Mouse (Mus musculus) hindlimb bud, embryonic 11.5 days (tissue): Measurements from ENCODE around the gene Disc1.

Source experiments
- DNase-seq: peaks from one replicate; pipeline ENCODE4 v3.0.0-alpha.2; 2012; ENCODE audit warnings: low read depth, low spot score; ENCODE audit errors: extremely low spot score

The Disc1 gene

DNA sequence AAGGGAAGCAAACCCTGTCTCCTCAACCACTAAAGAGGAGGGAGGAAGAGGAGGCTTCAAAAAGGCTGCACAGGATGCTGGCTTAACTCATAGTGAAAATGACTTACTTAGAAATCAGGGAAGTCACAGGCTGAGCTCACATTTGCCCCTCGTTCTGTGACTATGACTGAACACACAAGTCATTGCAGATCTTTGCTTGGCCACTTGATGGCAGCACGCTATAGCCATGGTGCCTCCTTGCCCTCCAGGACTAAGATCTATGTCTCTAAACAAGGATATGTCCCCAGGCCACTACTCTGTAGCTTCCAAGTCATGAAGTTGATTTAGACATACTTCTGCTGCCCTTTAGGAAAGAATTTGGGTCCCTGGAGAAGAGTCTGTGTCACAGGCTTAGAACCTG, 62.6 kb downstream of the Disc1 start:
- no peak for DNase-seq

GRCm38 (mm10) chr8:125126482-125126881, 72.5 kb downstream of the Disc1 start:
- DNase-seq: no peak

DNA sequence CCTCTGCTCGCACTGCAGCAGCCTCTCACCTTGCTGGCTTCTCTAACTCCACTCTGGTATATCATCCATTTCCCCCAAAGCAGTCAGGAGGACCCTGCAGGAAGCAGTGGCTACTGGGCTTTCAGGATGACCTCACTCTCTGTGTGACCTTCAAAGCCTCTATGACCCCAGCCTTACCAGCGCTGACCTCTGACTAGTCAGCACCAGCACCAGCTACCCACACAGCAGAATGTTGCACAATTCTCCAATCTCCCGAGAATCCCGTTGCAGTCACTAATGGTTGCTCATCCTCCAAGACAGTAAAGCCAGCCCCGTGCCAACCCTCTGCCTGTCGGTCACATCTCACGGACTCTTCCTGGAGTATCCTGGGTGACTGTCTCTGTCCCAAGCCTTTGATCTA, 73.6 kb downstream of the Disc1 start:
- DNase-seq: no peak

DNA sequence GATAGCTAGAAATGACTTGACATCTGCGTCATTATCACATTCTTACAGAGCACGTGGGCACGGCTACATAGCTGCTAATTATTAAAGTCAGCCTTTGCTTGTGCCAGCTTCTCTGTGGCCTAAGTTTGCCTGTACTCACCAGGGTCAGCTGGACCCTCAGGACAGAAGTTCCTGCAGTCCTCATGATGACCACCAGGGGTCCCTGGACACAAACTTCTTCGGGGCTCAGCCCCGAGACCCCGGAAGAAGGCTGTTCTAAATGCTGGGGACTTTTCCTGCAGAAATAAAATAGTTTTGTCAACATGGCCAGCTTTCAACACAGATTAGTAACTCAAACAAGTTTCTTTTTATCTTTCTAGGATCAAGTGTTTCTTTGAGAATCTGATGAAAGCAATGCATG, 74.3 kb downstream of the Disc1 start:
- DNase-seq: peak; percentile 47

DNA sequence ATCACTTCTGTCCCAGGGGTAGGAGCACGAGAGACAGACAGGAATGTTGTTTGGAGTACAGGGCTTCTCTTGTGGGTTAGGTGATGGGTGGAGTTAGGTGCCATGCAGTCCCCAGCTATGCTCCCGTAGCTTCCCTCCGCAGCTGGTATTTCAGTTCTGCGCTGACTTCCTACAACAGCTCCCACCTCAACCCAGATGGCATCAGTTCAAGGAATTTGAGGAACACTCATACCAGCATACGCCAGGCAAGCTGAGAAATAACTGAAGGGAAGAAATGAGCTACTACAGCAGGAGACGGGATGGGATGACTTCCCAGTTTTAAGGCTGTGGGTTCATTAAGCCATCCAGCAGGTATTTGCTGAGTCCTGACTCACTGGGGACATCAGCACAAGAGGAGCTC, 76.8 kb downstream of the Disc1 start:
- DNase-seq: no peak

DNA sequence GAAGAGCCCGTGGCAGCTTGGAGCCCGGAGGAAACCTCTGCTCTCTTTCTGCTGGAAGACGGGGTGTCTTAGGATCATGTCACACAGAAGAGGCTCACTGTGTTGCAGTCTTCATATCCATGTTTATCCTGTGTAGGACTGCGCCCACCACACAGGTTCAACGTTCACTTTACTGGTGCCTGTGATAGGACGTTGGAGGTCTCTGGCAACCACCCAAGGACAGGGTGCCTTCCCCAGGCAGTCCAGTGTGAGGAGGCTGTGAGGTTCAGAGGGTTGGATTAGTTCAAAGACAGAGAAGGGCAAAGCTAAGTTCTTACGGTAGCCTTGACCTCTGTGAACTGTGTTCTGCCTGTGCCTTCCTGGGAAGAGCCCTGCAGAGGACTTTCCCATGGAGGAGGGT, 77.3 kb downstream of the Disc1 start:
- DNase-seq: no peak

DNA sequence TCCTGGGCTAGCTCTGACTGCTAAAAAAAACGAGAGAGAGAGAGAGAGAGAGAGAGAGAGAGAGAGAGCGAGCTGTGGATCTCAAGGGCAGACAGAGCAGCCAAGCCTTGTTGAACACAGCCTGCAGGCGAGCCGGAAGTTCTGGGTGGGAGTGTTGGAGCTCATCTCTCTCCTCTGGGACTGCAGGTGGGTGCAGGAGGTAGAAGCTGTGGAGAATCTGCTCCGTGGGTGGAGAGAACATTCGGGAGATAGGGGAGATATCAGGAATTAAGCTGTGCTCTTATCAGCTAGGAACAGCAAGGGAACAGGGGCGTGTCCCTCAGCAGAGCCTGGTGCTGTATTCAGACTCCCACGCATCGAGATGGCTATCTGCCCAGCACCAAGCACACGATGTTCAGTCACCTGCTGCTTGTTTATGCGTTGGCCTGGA, 79.7 kb downstream of the Disc1 start:
- no peak for DNase-seq

DNA sequence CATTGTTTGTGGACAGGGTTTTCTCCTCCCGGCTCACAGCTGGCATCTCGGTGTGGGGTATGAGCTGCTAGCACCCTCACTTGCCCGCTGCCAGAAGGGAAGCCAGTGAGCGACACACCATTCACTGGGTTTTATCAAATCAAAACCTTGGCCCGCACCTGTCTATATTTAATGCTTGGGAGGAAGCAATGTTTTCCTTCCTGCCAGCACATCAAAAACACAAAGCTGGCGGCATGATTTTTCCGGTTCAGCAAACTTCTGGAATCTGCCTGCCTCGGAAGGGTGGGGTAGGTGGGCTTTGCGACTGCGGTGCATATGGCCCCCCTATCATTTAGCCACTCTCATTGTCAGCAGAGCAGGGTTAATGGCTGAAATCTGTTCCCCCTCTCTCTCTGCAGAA, 80.9 kb downstream of the Disc1 start:
- no peak for DNase-seq

- DNase-seq: no peak
Observed at GRCm38 (mm10) chr8:125139689-125140150, 85.7 kb downstream of the Disc1 start.

DNA sequence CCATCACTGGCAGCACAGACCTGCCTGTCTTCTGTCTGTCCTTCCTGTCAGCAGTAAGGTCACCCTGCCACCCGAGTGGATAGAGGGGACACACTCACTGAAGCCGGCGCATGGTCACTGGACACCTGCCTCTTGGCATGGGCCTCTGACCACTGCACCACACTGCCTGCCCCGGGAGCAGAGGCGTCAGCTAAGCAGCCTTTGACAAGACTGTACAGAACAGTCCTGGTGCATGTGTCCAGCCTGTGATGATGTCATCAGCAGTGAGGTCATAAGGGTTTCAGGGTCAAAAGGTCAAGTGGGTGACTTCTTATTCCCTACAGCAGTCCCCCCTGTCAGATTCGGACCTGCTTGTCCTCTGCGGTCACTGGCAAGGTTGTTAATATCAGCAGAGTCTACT, 87.0 kb downstream of the Disc1 start:
- no peak for DNase-seq

DNA sequence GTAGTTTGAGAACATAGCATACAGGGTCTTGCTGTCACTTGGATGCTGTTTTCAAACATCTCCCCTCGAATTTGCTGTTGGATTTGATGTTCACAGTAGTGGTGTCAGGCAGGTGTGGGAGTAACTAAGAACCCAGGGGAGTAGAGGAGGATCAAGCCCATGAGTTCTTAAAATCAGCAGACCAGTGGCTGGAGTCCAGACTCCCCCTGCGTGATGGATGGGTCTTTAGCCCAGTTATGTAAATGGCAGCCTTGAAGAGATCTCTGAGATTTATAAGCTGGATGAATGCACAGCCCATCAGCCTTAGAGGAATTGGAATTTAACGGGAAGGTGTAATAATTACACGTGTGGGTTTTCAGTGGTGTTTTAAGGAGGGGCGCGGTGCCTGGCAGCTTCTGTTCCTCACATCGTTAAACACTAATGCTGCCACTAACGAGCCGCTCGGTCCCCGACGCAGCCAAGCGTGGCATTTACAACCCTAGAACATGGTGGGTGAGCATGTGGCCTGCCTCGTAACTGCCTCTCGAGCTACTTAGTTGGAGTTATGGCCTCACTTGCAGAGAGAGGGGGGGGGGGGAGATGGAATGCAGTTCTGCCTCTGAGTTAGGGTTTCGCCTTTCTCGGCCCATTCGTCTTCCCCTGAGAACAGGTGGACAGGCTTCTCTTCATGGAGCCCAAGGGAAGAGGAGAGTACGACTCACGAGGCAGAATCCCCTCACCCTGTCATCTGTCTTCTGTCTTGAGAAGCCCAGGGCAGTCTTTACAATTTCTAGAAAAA, 103.1 kb downstream of the Disc1 start:
- DNase-seq: no peak

DNA sequence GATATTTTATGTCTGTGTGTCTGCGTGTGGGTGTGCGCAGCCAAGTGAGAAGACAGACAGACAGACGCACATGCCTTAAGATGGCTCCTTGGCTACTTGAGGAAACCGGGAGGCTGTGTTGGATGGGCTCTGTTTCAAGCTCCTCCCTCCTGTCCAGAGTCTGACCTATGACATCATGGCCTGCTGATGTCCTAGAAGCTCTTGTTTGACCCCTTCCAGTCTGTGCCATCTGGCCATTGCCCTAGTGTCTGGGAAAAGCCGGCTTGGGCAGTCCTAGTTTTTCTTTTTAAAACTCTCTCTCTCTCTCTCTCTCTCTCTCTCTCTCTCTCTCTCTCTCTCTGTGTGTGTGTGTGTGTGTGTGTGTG, 103.6 kb downstream of the Disc1 start:
- DNase-seq: no peak

GRCm38 (mm10) chr8:125159387-125159786, 105.4 kb downstream of the Disc1 start:
- DNase-seq: no peak

DNA sequence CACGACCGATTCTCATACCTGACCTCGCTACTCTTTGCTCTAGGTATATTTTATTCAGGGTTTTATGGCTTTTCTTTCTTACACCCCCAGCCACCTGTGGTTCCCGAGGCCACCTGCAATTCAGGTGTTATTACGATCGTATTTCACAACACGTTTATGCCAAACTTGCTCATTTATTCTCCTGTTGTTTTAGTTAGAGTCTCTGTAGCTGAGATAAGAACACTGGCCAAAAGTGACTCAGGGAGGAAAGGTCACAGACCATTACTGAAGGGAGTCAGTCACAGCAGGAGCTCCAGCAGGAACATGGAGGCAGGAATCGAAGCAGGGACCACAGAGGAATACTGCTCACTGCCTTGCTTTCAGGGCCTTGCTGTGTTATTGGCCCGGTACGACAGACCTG, 109.5 kb downstream of the Disc1 start:
- no peak for DNase-seq

DNA sequence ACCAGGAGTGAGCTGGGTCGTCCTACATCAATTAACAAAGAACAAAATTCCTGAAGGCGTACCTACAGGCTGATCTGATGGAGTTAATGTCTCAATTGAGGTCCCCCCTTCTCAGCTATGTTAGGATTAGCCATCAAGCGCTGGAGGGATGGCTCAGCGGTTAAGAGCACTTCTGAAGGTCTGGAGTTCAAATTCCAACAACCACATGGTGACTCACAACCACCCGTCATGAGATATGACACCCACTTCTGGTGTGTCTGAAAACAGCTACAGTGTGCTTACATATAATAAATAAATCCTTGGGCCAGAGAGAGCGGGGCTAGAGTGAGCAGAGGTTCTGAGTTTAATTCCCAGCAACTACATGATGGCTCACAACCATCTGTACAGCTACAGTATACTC, 109.9 kb downstream of the Disc1 start:
- no peak for DNase-seq

DNA sequence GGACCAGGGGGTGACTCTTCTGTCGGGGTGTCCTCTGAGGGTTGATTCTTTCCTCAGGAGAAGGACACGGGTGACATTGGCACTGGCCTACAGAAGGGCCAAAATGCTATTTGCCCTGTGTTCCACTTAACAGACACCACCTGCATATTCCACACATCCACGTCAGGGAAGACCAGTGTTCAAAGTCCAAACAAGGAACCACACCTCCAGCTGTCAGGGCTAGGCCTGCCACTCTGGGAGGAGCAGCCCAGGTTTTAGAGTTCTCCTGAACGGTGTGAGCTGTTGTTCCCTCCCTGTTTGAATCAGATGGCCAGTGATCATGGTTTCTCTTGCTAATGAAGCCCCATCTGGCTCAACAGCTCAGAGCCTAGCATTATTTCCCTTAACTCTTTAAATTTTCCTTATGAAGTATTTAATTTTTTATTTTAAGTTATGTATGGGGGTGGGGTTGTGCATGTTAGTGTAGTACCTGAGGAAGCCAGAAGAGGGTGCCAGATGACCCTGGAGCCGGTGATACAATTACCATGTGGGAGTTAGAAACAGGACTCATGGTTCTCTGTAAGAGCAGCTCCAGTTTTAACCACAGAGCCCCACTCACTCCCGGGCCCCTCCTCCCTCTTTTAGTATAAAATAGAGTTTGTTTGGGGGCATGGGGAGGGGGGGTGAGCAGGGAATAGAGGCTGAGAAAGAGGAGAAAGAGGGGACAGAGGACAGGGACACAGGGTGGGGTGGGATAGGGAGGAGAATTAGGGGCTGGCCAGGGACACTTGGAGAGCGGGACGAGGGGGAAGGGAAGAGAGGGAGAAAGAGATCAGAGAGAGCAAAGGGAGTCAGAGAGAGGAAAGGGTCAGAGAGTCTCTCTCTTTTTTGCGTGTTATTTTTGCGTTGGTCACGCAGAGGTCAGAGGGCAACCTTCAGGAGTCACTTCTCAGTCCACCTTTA, 111.8 kb downstream of the Disc1 start:
- no peak for DNase-seq

DNA sequence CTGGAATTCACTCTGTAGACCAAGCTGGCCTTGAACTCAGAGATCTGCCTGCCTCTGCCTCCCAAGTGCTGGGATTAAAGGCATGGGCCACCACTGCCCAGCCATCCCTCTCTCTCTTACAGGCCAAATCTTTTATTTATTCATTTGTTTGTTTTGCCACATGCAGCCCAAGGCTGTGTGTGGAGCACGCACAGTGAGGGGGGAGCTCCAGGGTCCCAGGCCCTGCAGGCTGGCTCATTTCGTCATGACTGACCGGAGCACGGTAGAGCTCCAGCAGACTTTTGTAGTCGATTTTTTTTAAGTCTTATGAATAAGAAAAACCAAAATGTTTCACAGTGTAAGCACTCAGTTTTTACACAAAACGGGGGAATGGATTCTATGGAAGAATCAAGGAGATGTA, 112.5 kb downstream of the Disc1 start:
- no peak for DNase-seq

- DNase-seq: no peak
Observed at GRCm38 (mm10) chr8:125166988-125167387, 113.0 kb downstream of the Disc1 start.

GRCm38 (mm10) chr8:125169628-125170027, 115.6 kb downstream of the Disc1 start:
- no peak for DNase-seq

DNA sequence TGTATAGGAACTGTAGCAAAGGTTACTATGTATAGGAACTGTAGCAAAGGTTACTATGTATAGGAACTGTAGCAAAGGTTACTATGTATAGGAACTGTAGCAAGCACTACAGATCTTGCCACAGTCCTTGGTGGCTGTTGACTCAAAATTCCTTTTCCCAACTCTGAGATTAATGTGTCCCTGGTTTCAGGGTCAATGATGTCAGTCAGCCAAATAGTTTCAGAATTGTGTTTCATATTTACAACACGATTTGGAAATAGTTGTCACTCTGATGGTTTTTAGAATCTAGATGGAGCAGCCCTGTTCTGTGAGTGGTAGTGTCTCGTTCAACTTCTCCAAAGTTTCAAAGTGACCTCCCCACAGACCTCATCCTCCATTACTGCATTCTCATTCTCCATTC, 117.5 kb downstream of the Disc1 start:
- no peak for DNase-seq

GRCm38 (mm10) chr8:125174237-125174636, 120.2 kb downstream of the Disc1 start:
- DNase-seq: no peak

GRCm38 (mm10) chr8:125174851-125175250, 120.9 kb downstream of the Disc1 start:
- no peak for DNase-seq
